Mouse (Mus musculus) kidney, postnatal 0 days (tissue): Measurements from ENCODE around the gene Btf3. TPM values are rescaled to one million over a fixed set of nuclear protein-coding genes. Genes with fewer than 3 reads are reported as not detected.

Experiments
- ATAC-seq: fragments of 200-750 bp; cut with Nextera tagmentation; replicated peaks from 2 replicates; pipeline ENCODE4 v1.8.0; 2017; ENCODE audit warnings: low read depth, moderate number of reproducible peaks, moderate TSS enrichment, moderate library complexity; ENCODE audit not compliant: low FRiP score
- DNase-seq: peaks from one replicate; pipeline ENCODE4 v3.0.0-alpha.2; 2016; ENCODE audit warnings: low spot score
- H3K27ac ChIP-seq: fragments of 300-500 bp; sonication (generic); 2 replicates; pipeline ENCODE4 v1.5.1; 2014; ENCODE audit warnings: mild to moderate bottlenecking
- H3K27me3 ChIP-seq: fragments of 300-500 bp; sonication (generic); 2 replicates; pipeline ENCODE4 v1.6.1; 2014; ENCODE audit warnings: low read length, mixed read lengths; ENCODE audit not compliant: insufficient read depth
- H3K36me3 ChIP-seq: fragments of 300-500 bp; sonication (generic); 2 replicates; pipeline ENCODE4 v1.6.1; 2014; ENCODE audit warnings: low read length, mixed read lengths; ENCODE audit not compliant: insufficient read depth
- H3K4me1 ChIP-seq: fragments of 300-500 bp; sonication (generic); replicated peaks from 2 replicates; pipeline ENCODE4 v1.6.1; 2014; ENCODE audit warnings: antibody characterized with exemption, low read length, mixed read lengths; ENCODE audit not compliant: insufficient read depth
- H3K4me2 ChIP-seq: fragments of 300-500 bp; sonication (generic); 2 replicates; pipeline ENCODE4 v1.6.1; 2014; ENCODE audit warnings: mild to moderate bottlenecking, low read length, moderate library complexity, mixed read lengths
- H3K4me3 ChIP-seq: fragments of 300-500 bp; sonication (generic); replicated peaks from 2 replicates; pipeline ENCODE4 v1.5.1; 2014; ENCODE audit warnings: low read depth, low read length
- H3K9ac ChIP-seq: fragments of 300-500 bp; sonication (generic); 2 replicates; pipeline ENCODE4 v1.6.1; 2014; ENCODE audit warnings: low read depth, low read length
- H3K9me3 ChIP-seq: fragments of 300-500 bp; sonication (generic); replicated peaks from 2 replicates; pipeline ENCODE4 v1.6.1; 2016; ENCODE audit warnings: low read length, inconsistent platforms, mixed read lengths
- CTCF ChIP-seq: IDR thresholded peaks from 2 replicates; pipeline ENCODE4 v1.5.1; 2016; ENCODE audit warnings: antibody characterized with exemption, low read depth, mild to moderate bottlenecking, moderate library complexity
- WGBS: fragments of 180-500 bp; shearing (Covaris S2); extraction: QIAGEN DNeasy Blood & Tissue Kit; methylation state at CpG from one replicate; pipeline ENCODE4 v1.1.7; 2014; 5-methylcytosine and 5-hydroxymethylcytosine counted together
- polyA plus RNA-seq: library from polyadenylated mRNA; unstranded; fragments of >200 nt; fragmentation: Nextera tagmentation; extraction: Ambion mirVana; gene quantifications from 2 replicates; pipeline ENCODE4 v1.2.1, GENCODE M21; 2015

Btf3 gene
- polyA plus RNA-seq, 1 experiment from 2014 or later, result 788 TPM

DNA sequence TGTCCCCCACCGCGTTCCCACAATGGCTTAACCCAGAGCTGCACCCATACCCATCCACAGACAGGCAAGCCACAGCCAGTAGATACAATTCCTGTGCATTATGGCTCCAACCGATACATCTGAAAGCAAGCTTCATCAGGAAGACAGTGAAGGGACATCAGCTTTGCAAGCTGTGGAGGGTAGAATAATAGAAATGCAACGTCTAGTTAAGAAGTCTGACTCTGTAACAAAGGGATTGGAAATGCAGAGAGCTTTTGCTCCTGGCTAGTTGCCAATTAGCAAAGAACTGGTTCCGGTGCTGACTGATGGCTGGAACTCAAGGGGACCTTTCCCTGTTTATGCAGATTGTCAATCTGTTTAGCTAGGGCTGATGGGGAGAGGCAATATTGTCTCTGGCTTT, 10.4 kb downstream of the Btf3 start:
- Histone ChIP-seq H3K9me3 (no peaks in the 10 kb centered on the region), H3K36me3 (peaks cover 27% of the 10 kb centered on the region), H3K9ac (no peak overlapping the region), H3K4me2 (no peak overlapping the region), H3K27ac (no peak overlapping the region), H3K27me3 (no peaks in the 10 kb centered on the region), H3K4me1 (no peaks in the 10 kb centered on the region), H3K4me3 (no peak overlapping the region)
- ATAC-seq (no peak), DNase-seq (peak; percentile 37)
- no peak for TF ChIP-seq CTCF
- WGBS, result 40% methylated on average over 5 of the region's 5 CpGs

DNA sequence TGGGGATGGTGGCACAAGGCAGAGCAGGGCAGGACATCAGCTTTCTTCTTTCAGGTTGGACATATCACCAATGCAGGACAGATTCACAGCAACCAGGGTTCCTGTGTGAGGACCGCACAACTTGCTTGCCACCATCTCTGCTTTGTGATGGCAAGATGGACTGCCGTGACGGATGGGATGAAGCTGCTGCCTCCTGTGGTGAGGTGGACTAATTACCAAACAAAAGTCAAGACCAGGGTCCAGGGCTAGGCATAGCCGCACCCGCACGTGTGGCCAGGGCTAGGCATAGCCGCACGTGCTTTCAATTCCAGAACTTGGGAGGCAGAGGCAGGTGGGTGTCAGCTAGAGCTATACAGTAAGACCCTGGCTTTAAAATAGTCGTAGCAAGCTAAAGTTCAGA, 11.5 kb downstream of the Btf3 start:
- DNase-seq (no peak), ATAC-seq (no peak)
- Histone ChIP-seq H3K4me1 (no peaks in the 10 kb centered on the region), H3K4me2 (no peak overlapping the region), H3K36me3 (peaks cover 16% of the 10 kb centered on the region), H3K9ac (no peak overlapping the region), H3K27ac (no peak overlapping the region), H3K9me3 (no peaks in the 10 kb centered on the region), H3K4me3 (no peak overlapping the region), H3K27me3 (no peaks in the 10 kb centered on the region)
- WGBS, result 90% methylated on average over 9 of the region's 9 CpGs
- no peak for TF ChIP-seq CTCF

DNA sequence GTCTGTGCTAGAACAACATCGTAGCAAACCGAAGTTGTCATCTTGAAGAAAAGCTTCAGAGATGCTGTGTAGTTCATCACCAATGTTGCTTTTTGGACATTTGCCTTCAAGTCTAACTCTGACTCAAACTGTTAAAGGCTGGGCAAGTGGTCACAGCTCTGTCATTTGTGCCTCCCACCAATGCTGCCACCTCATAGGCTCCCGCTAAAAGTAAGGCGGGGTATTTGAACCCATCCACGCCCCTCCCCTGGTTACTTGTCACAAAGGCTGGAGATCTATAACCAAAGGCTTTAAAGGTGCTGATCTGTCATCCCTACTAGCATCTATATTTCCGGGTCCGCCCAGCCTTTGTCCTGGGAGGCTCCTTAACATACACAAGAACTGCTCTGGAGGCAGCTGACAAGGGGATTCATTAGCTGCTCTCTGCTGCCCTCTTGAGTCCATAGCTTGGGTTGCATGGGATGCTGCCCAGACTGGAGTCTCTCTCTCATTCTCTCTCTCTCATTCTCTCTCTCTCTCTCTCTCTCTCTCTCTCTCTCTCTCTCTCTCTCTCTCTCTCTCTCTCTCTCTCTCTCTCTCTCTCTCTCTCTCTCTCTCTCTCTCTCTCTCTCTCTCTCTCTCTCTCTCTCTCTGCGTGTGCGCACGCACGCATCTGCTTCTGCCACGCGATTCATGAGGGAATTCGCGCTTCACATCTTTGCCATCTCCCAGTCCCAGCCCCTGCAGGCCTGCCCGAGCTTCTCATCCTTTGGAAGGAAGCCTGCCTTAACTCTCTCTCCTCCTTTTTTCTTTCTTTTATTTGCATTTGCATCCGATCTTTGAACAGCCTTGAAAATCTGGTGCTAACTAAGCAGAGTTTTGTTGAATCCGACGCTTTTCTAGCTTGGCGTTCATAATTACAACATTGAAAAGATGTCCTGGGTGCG, 17.7 kb downstream of the Btf3 start:
- Histone ChIP-seq H3K36me3 (no peaks in the 10 kb centered on the region), H3K4me2 (peak overlapping the region; percentile 30), H3K9me3 (no peaks in the 10 kb centered on the region), H3K4me3 (no peak overlapping the region), H3K4me1 (no peaks in the 10 kb centered on the region), H3K27me3 (no peaks in the 10 kb centered on the region), H3K9ac (no peak overlapping the region), H3K27ac (no peak overlapping the region)
- ATAC-seq (peak; percentile 77), DNase-seq (peak; percentile 89)
- TF ChIP-seq CTCF, result peak; percentile 79
- WGBS, result 51% methylated on average over 21 of the region's 21 CpGs

DNA sequence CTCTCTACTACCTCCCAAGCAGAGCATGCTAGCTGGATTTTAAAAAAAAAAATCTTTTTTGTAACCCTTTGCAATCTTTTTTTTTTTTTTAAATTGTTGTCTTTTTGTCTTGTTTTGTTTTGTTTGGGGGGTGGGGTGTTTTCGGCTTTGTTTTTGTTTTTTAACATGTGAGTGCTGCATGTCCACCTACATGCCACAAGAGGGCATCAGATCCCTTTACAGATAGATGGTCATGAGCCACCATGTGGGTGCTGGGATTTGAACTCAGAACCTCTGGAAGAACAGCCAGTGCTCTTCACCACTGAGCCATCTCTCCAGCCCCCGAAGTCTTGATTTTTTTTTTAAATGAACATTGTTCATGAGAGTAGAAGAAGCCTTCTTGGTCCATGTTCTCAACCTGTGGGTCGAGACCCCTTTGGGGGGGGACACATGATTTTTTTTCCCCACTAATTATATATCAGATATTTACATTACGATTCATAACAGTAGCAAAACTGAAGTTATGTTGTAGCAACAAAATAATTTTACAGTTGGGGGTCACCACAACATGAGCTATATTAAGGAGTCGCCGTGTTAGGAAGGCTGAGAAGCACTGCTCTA, 18.8 kb downstream of the Btf3 start:
- no peak overlapping the region for H3K9ac ChIP-seq
- H3K4me2 ChIP-seq, result no peak overlapping the region
- no peak for ATAC-seq
- H3K27me3 ChIP-seq, result no peaks in the 10 kb centered on the region
- WGBS, result 93% methylated on average over 6 of the region's 6 CpGs
- no peak overlapping the region for H3K4me3 ChIP-seq
- peak; percentile 50; the same call in 1 of the 2 replicates for TF ChIP-seq CTCF
- DNase-seq, result no peak
- no peaks in the 10 kb centered on the region for H3K36me3 ChIP-seq
- H3K9me3 ChIP-seq, result no peaks in the 10 kb centered on the region
- no peak overlapping the region for H3K27ac ChIP-seq
- no peaks in the 10 kb centered on the region for H3K4me1 ChIP-seq

DNA sequence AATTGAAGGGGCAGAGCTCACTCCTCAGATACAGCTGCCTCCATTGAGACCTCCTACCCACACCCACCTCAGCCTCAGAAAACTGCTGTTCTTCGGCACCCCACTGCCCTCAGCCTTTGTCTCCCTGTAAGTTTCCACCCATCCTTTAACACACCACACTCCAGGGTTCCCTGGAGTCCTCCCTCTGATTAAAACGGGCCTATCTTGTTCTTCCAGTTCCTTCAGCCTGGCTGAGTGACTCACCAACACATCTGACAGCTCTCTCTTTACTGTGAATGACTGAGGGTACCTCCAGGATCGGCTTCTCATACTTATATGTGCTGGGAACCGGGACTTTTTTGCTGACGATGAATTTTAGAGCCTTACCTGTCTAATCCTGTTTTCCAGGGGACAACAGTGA, 20.7 kb downstream of the Btf3 start:
- H3K36me3 ChIP-seq, result no peaks in the 10 kb centered on the region
- DNase-seq (no peak), ATAC-seq (no peak)
- no peak overlapping the region for H3K4me2 ChIP-seq
- H3K27me3 ChIP-seq, result no peaks in the 10 kb centered on the region
- H3K4me1 ChIP-seq, result no peaks in the 10 kb centered on the region
- TF ChIP-seq CTCF, result no peak
- no peaks in the 10 kb centered on the region for H3K9me3 ChIP-seq
- H3K27ac ChIP-seq, result no peak overlapping the region
- H3K4me3 ChIP-seq, result no peak overlapping the region
- 51% methylated on average over 5 of the region's 5 CpGs for WGBS
- no peak overlapping the region for H3K9ac ChIP-seq

DNA sequence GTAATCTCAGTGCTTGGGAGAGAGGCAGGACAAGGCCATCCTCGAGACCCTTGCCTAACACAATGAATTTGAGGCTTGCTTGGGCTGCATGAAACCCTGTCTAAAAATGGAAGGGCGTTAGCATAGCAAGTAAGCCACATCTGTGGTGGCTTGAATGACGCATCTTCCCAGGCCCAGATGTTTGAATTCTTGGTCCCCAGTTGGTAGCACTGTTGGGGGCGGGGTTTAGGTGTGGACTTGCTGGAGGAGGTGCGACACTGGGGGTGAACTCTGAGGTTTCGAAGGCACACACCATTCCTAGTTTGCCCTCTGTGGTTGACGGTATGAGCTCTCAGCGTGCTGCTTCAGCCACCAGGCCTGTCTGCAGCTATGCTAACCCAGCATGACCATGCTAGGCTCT, 25.1 kb downstream of the Btf3 start:
- H3K27me3 ChIP-seq, result no peaks in the 10 kb centered on the region
- WGBS, result 84% methylated on average over 8 of the region's 8 CpGs
- no peak overlapping the region for H3K27ac ChIP-seq
- DNase-seq, result no peak
- no peaks in the 10 kb centered on the region for H3K9me3 ChIP-seq
- H3K4me3 ChIP-seq, result no peak overlapping the region
- no peak overlapping the region for H3K9ac ChIP-seq
- no peaks in the 10 kb centered on the region for H3K4me1 ChIP-seq
- TF ChIP-seq CTCF, result no peak
- ATAC-seq, result no peak
- H3K36me3 ChIP-seq, result no peaks in the 10 kb centered on the region
- H3K4me2 ChIP-seq, result no peak overlapping the region
